1 mouse cellular context compared by ENCODE assay signal in genomic region chr11:11394686-11395085, GRCm38 (mm10).
TF ChIP-seq lines count a peak whose summit lies in the region.

No protein-coding gene starts in this region.

TF ChIP-seq in CH12.LX, 34 proteins besides CTCF, POLR2A, EP300 and RAD21 (continued from another document):
- peak; percentile 54; the same call in 1 of the 2 replicates for TF ChIP-seq MAX (IDR thresholded peaks at IDR 0.05; ENCODE audit: low read length)
- no peak for TF ChIP-seq CHD2 (IDR thresholded peaks at IDR 0.05; ENCODE audit: low read length)
